Mouse (Mus musculus): ENCODE measurements around the gene Gabpa.

DNA sequence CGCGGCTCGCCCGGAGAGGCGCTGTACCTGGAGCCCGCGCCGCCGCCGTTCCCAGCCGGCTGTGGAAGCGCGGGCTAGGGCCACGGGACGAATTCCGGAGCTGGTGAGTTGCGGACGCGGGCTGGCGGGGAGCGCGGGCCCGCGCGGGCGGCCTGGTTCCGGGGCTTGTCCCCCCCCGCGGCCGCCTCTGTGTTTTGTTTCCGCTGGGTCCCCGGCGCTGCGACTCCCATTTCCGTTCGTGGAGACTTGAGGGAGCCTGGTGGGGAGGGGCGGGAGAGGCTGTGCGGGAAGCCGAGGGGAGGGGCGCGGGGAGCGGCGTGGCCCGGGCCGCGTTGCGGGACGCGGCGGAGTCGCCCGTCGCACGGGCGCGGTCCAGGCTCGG, 707 bp downstream of the Gabpa start, which contains the start of gene Atp5j:
- no peak for TF ChIP-seq MAX (IDR thresholded peaks at IDR 0.05; ENCODE audit: low read length)
- peak; percentile 35 for TF ChIP-seq CHD2 (IDR thresholded peaks at IDR 0.05; ENCODE audit: low read length)
- no peak for TF ChIP-seq CTCF (conservative IDR thresholded peaks at IDR 0.05 in 1 of 2, IDR thresholded peaks at IDR 0.05 in 1 of 2; ENCODE audit: low read depth in 2 of 2, low read length in 2 of 2)
- no peak for TF ChIP-seq MYC (IDR thresholded peaks at IDR 0.05; ENCODE audit: low read depth, low read length)
